Mouse (Mus musculus): ENCODE data around the gene Tex33.

The Tex33 gene

GRCm38 (mm10) chr15:78395478-78395962 lies at the start of gene Tex33:
Gene Tex33, minus strand, starts transcription at chr15:78395912.
- no peak for DNase-seq (ENCODE audit: inconsistent ontology term)

- no peak for DNase-seq (ENCODE audit: inconsistent ontology term)
These were observed 48.1 kb upstream of the Tex33 start for GRCm38 (mm10) chr15:78443857-78444256.

- no peak for DNase-seq (ENCODE audit: inconsistent ontology term)
These were observed 46.5 kb upstream of the Tex33 start for GRCm38 (mm10) chr15:78442231-78442630.

- DNase-seq (ENCODE audit: inconsistent ontology term) = no peak
These were observed 43.3 kb upstream of the Tex33 start for GRCm38 (mm10) chr15:78438973-78439372.

GRCm38 (mm10) chr15:78438505-78438904 lies 42.8 kb upstream of the Tex33 start:
- DNase-seq (ENCODE audit: inconsistent ontology term) = no peak

GRCm38 (mm10) chr15:78438018-78438394 lies 42.3 kb upstream of the Tex33 start:
- DNase-seq (ENCODE audit: inconsistent ontology term) = no peak

GRCm38 (mm10) chr15:78437237-78438017 lies 41.7 kb upstream of the Tex33 start:
- DNase-seq (ENCODE audit: inconsistent ontology term) = peak; percentile 57

- peak; percentile 94 for DNase-seq (ENCODE audit: inconsistent ontology term)
These were observed 40.9 kb upstream of the Tex33 start for GRCm38 (mm10) chr15:78436380-78437192.

GRCm38 (mm10) chr15:78435681-78436080 lies 40.0 kb upstream of the Tex33 start:
- DNase-seq (ENCODE audit: inconsistent ontology term) = no peak

GRCm38 (mm10) chr15:78434896-78435520 lies 39.3 kb upstream of the Tex33 start:
- DNase-seq (ENCODE audit: inconsistent ontology term) = peak; percentile 76

- DNase-seq (ENCODE audit: inconsistent ontology term) = no peak
These were observed 35.9 kb upstream of the Tex33 start for GRCm38 (mm10) chr15:78431541-78432121.

GRCm38 (mm10) chr15:78430874-78431273 lies 35.2 kb upstream of the Tex33 start:
- no peak for DNase-seq (ENCODE audit: inconsistent ontology term)

GRCm38 (mm10) chr15:78429871-78430622 lies 34.3 kb upstream of the Tex33 start:
- no peak for DNase-seq (ENCODE audit: inconsistent ontology term)

- DNase-seq (ENCODE audit: inconsistent ontology term) = no peak
These were observed 33.4 kb upstream of the Tex33 start for GRCm38 (mm10) chr15:78429139-78429459.

GRCm38 (mm10) chr15:78428391-78429138 lies 32.9 kb upstream of the Tex33 start, which contains the start of gene Kctd17:
Gene Kctd17, plus strand, starts transcription at chr15:78428564.
- peak; percentile 85 for DNase-seq (ENCODE audit: inconsistent ontology term)

GRCm38 (mm10) chr15:78425230-78425629 lies 29.5 kb upstream of the Tex33 start:
- DNase-seq (ENCODE audit: inconsistent ontology term) = no peak

- DNase-seq (ENCODE audit: inconsistent ontology term) = no peak
These were observed 28.8 kb upstream of the Tex33 start for GRCm38 (mm10) chr15:78424507-78424906.

- DNase-seq (ENCODE audit: inconsistent ontology term) = peak; percentile 70
These were observed 26.6 kb upstream of the Tex33 start for GRCm38 (mm10) chr15:78422046-78422956.

- DNase-seq (ENCODE audit: inconsistent ontology term) = no peak
These were observed 24.7 kb upstream of the Tex33 start for GRCm38 (mm10) chr15:78420395-78420794.
